Mouse (Mus musculus): ENCODE measurements at regions not wholly inside any gene's neighbourhood (a gene's known extent, or its start where the extent isn't known, plus 50 kb on each side); places are given as distances from the start of the nearest gene placed in this dataset.

GRCm38 (mm10) chr1:34930571-34930970, 80.8 kb downstream of the Plekhb2 start:
- DNase-seq (ENCODE audit: low read depth, low spot score): no peak

- no peak for DNase-seq (ENCODE audit: low read depth, low spot score)
Measured at GRCm38 (mm10) chr1:34943196-34943595, 93.4 kb downstream of the Plekhb2 start.

- no peak for DNase-seq (ENCODE audit: low read depth, low spot score)
Measured at GRCm38 (mm10) chr1:34961633-34962507, 112.1 kb downstream of the Plekhb2 start.

- no peak for DNase-seq (ENCODE audit: low read depth, low spot score)
Measured at GRCm38 (mm10) chr1:34962508-34962885, 112.7 kb downstream of the Plekhb2 start.

GRCm38 (mm10) chr1:34974801-34975200, 125.0 kb downstream of the Plekhb2 start:
- no peak for DNase-seq (ENCODE audit: low read depth, low spot score)

- DNase-seq (ENCODE audit: low read depth, low spot score): no peak
Measured at GRCm38 (mm10) chr1:34978156-34978555, 128.4 kb downstream of the Plekhb2 start.

- no peak for DNase-seq (ENCODE audit: low read depth, low spot score)
Measured at GRCm38 (mm10) chr1:34979350-34979749, 129.6 kb downstream of the Plekhb2 start.

GRCm38 (mm10) chr1:34981934-34982333, 132.2 kb downstream of the Plekhb2 start:
- no peak for DNase-seq (ENCODE audit: low read depth, low spot score)

GRCm38 (mm10) chr1:34982966-34983365, 133.2 kb downstream of the Plekhb2 start:
- DNase-seq (ENCODE audit: low read depth, low spot score): no peak

GRCm38 (mm10) chr1:34986861-34987260, 137.1 kb downstream of the Plekhb2 start:
- DNase-seq (ENCODE audit: low read depth, low spot score): no peak

GRCm38 (mm10) chr1:34987650-34988221, 138.0 kb downstream of the Plekhb2 start:
- DNase-seq (ENCODE audit: low read depth, low spot score): no peak

- no peak for DNase-seq (ENCODE audit: low read depth, low spot score)
Measured at GRCm38 (mm10) chr1:34988225-34988624, 138.4 kb downstream of the Plekhb2 start.

- DNase-seq (ENCODE audit: low read depth, low spot score): no peak
Measured at GRCm38 (mm10) chr1:35000801-35001200, 151.0 kb downstream of the Plekhb2 start.

GRCm38 (mm10) chr1:35017471-35017870, 167.7 kb downstream of the Plekhb2 start:
- DNase-seq (ENCODE audit: low read depth, low spot score): no peak

- no peak for DNase-seq (ENCODE audit: low read depth, low spot score)
Measured at GRCm38 (mm10) chr1:35032619-35033018, 182.8 kb downstream of the Plekhb2 start.

GRCm38 (mm10) chr1:35072811-35073210, 223.0 kb downstream of the Plekhb2 start:
- DNase-seq (ENCODE audit: low read depth, low spot score): no peak

GRCm38 (mm10) chr1:35094873-35095272, 245.1 kb downstream of the Plekhb2 start:
- DNase-seq (ENCODE audit: low read depth, low spot score): no peak

GRCm38 (mm10) chr1:35095785-35096184, 246.0 kb downstream of the Plekhb2 start:
- no peak for DNase-seq (ENCODE audit: low read depth, low spot score)

GRCm38 (mm10) chr1:35106665-35107064, 256.9 kb downstream of the Plekhb2 start:
- DNase-seq (ENCODE audit: low read depth, low spot score): no peak

GRCm38 (mm10) chr1:35109801-35110200, 260.0 kb downstream of the Plekhb2 start:
- no peak for DNase-seq (ENCODE audit: low read depth, low spot score)

- no peak for DNase-seq (ENCODE audit: low read depth, low spot score)
Measured at GRCm38 (mm10) chr1:35115521-35115920, 265.7 kb downstream of the Plekhb2 start.

GRCm38 (mm10) chr1:35137907-35138306, 288.1 kb downstream of the Plekhb2 start:
- DNase-seq (ENCODE audit: low read depth, low spot score): no peak

GRCm38 (mm10) chr1:35149036-35149435, 299.3 kb downstream of the Plekhb2 start:
- DNase-seq (ENCODE audit: low read depth, low spot score): no peak

Data from skeletal muscle tissue, adult 2 months (tissue).